Mouse (Mus musculus): ENCODE measurements around the gene Fars2.

Gene Fars2

GRCm38 (mm10) chr13:36117143-36118014, at the start of gene Fars2, which contains the start of gene Lyrm4:
TSS of gene Fars2 (plus strand) at chr13:36117412.
TSS of gene Lyrm4 (minus strand) at chr13:36117526.
- DNase-seq, result peak; percentile 98

GRCm38 (mm10) chr13:36074484-36074883, 42.7 kb upstream of the Fars2 start:
- no peak for DNase-seq

- DNase-seq, result no peak
Observed at GRCm38 (mm10) chr13:36081591-36081990, 35.6 kb upstream of the Fars2 start.

- no peak for DNase-seq
Observed at GRCm38 (mm10) chr13:36084701-36085100, 32.5 kb upstream of the Fars2 start.

GRCm38 (mm10) chr13:36085971-36086370, 31.2 kb upstream of the Fars2 start:
- DNase-seq, result peak; percentile 10

GRCm38 (mm10) chr13:36086608-36087391, 30.4 kb upstream of the Fars2 start:
- DNase-seq, result no peak

- DNase-seq, result no peak
Observed at GRCm38 (mm10) chr13:36087427-36087826, 29.8 kb upstream of the Fars2 start.

GRCm38 (mm10) chr13:36088168-36088567, 29.0 kb upstream of the Fars2 start:
- DNase-seq, result no peak

GRCm38 (mm10) chr13:36096684-36097383, 20.4 kb upstream of the Fars2 start:
- no peak for DNase-seq

GRCm38 (mm10) chr13:36105591-36105990, 11.6 kb upstream of the Fars2 start:
- no peak for DNase-seq

- no peak for DNase-seq
Observed at GRCm38 (mm10) chr13:36108528-36108927, 8.7 kb upstream of the Fars2 start.

GRCm38 (mm10) chr13:36111331-36111730, 5.9 kb upstream of the Fars2 start:
- DNase-seq, result no peak

GRCm38 (mm10) chr13:36113181-36113580, 4.0 kb upstream of the Fars2 start:
- DNase-seq, result peak; percentile 7

- DNase-seq, result peak; percentile 52
Observed at GRCm38 (mm10) chr13:36116520-36117142, 581 bp upstream of the Fars2 start.

GRCm38 (mm10) chr13:36119684-36120083, 2.5 kb downstream of the Fars2 start:
- DNase-seq, result no peak

GRCm38 (mm10) chr13:36120606-36121005, 3.4 kb downstream of the Fars2 start:
- DNase-seq, result no peak

- no peak for DNase-seq
Observed at GRCm38 (mm10) chr13:36129360-36130054, 12.3 kb downstream of the Fars2 start.

- DNase-seq, result no peak
Observed at GRCm38 (mm10) chr13:36131401-36131800, 14.2 kb downstream of the Fars2 start.

- no peak for DNase-seq
Observed at GRCm38 (mm10) chr13:36131992-36132649, 14.9 kb downstream of the Fars2 start.

- no peak for DNase-seq
Observed at GRCm38 (mm10) chr13:36139703-36140102, 22.5 kb downstream of the Fars2 start.

- DNase-seq, result no peak
Observed at GRCm38 (mm10) chr13:36140247-36141016, 23.2 kb downstream of the Fars2 start.

Data from kidney, postnatal 14 days (tissue).